Mouse (Mus musculus) forebrain, embryonic 11.5 days (tissue): ENCODE results near the gene Zcwpw1. TPM values are rescaled to one million over a fixed set of nuclear protein-coding genes. Genes with fewer than 3 reads are reported as not detected.

Source experiments
- ATAC-seq: fragments of 200-750 bp; cut with Nextera tagmentation; replicated peaks from 2 replicates; pipeline ENCODE4 v1.8.0; 2017; ENCODE audit warnings: moderate TSS enrichment; ENCODE audit not compliant: low FRiP score
- DNase-seq: peaks from one replicate; pipeline ENCODE4 v3.0.0-alpha.2; 2017; ENCODE audit warnings: low spot score
- H3K27ac ChIP-seq: fragments of 300-500 bp; sonication (generic); 2 replicates; pipeline ENCODE4 v1.5.1; 2014; ENCODE audit warnings: low read depth, low read length
- H3K27me3 ChIP-seq: fragments of 300-500 bp; sonication (generic); 2 replicates; pipeline ENCODE4 v1.6.1; 2014; ENCODE audit warnings: mild to moderate bottlenecking, low read length, mixed read lengths; ENCODE audit not compliant: control insufficient read depth, insufficient read depth
- H3K36me3 ChIP-seq: fragments of 300-500 bp; sonication (generic); 2 replicates; pipeline ENCODE4 v1.6.1; 2014; ENCODE audit warnings: mild to moderate bottlenecking, low read length, moderate library complexity, mixed read lengths; ENCODE audit not compliant: control insufficient read depth, insufficient read depth
- H3K4me1 ChIP-seq: fragments of 300-500 bp; sonication (generic); replicated peaks from 2 replicates; pipeline ENCODE4 v1.6.1; 2014; ENCODE audit warnings: low read length, mixed read lengths; ENCODE audit not compliant: control insufficient read depth, insufficient read depth
- H3K4me2 ChIP-seq: fragments of 300-500 bp; sonication (generic); 2 replicates; pipeline ENCODE4 v1.6.1; 2014; ENCODE audit warnings: low read depth, mild to moderate bottlenecking, low read length, moderate library complexity, mixed read lengths; ENCODE audit not compliant: severe bottlenecking
- H3K4me3 ChIP-seq: fragments of 300-500 bp; sonication (generic); 2 replicates; pipeline ENCODE4 v1.5.1; 2014; ENCODE audit warnings: low read depth, low read length
- H3K9ac ChIP-seq: fragments of 300-500 bp; sonication (generic); 2 replicates; pipeline ENCODE4 v1.6.1; 2014; ENCODE audit warnings: low read length
- H3K9me3 ChIP-seq: fragments of 300-500 bp; sonication (generic); 2 replicates; pipeline ENCODE4 v1.6.1; 2016; ENCODE audit warnings: low read length, mixed read lengths; ENCODE audit not compliant: control insufficient read depth
- WGBS: fragments of 180-500 bp; shearing (Covaris S2); extraction: QIAGEN DNeasy Blood & Tissue Kit; methylation state at CpG from one replicate; pipeline ENCODE4 v1.1.7; 2014; 5-methylcytosine and 5-hydroxymethylcytosine counted together
- polyA plus RNA-seq: library from polyadenylated mRNA; unstranded; fragments of >200 nt; fragmentation: Nextera tagmentation; extraction: Ambion mirVana; gene quantifications from 2 replicates; pipeline ENCODE4 v1.2.1, GENCODE M21; 2014

Gene Zcwpw1
- polyA plus RNA-seq, 1 experiment from 2014 or later: 21.2 TPM

GRCm38 (mm10) chr5:137759971-137760412 is 27.6 kb upstream of the Zcwpw1 start:
- Histone ChIP-seq H3K4me1 (no peaks in the 10 kb centered on the region), H3K27ac (no peak overlapping the region), H3K9me3 (no peaks in the 10 kb centered on the region), H3K27me3 (no peaks in the 10 kb centered on the region), H3K9ac (no peak overlapping the region), H3K4me2 (no peak overlapping the region), H3K4me3 (no peak overlapping the region), H3K36me3 (no peaks in the 10 kb centered on the region; the same call in 1 of the 2 replicates)
- WGBS: 42% methylated on average over 4 of the region's 4 CpGs
- ATAC-seq: 0 out of 2 replicates have a peak, but pooled peaks have one; percentile 47
- DNase-seq: peak; percentile 86

- no peak for DNase-seq
- H3K36me3 ChIP-seq: no peaks in the 10 kb centered on the region
- no peak overlapping the region for H3K9ac ChIP-seq
- 61% methylated on average over 9 of the region's 9 CpGs for WGBS
- ATAC-seq: no peak
- no peak overlapping the region for H3K27ac ChIP-seq
- H3K4me2 ChIP-seq: no peak overlapping the region
- no peaks in the 10 kb centered on the region for H3K27me3 ChIP-seq
- no peaks in the 10 kb centered on the region for H3K4me1 ChIP-seq
- no peak overlapping the region for H3K4me3 ChIP-seq
- no peaks in the 10 kb centered on the region for H3K9me3 ChIP-seq
Observed at GRCm38 (mm10) chr5:137764609-137765340, 22.8 kb upstream of the Zcwpw1 start.

GRCm38 (mm10) chr5:137766270-137766669 is 21.3 kb upstream of the Zcwpw1 start:
- DNase-seq: no peak

GRCm38 (mm10) chr5:137768475-137768874 is 19.1 kb upstream of the Zcwpw1 start:
- Histone ChIP-seq H3K9me3 (no peaks in the 10 kb centered on the region), H3K4me3 (no peak overlapping the region), H3K27me3 (no peaks in the 10 kb centered on the region), H3K27ac (no peak overlapping the region), H3K4me1 (no peaks in the 10 kb centered on the region), H3K4me2 (no peak overlapping the region), H3K36me3 (no peaks in the 10 kb centered on the region), H3K9ac (no peak overlapping the region)
- DNase-seq (no peak), ATAC-seq (0 out of 2 replicates have a peak, but pooled peaks have one; percentile 27)
- 54% methylated on average over 1 of the region's 1 CpGs for WGBS

More at GRCm38 (mm10) chr5:137766270-137766669, 21.3 kb upstream of the Zcwpw1 start:
- Histone ChIP-seq H3K9ac (no peak overlapping the region), H3K27me3 (no peaks in the 10 kb centered on the region), H3K4me3 (no peak overlapping the region), H3K4me1 (no peaks in the 10 kb centered on the region), H3K4me2 (no peak overlapping the region), H3K36me3 (no peaks in the 10 kb centered on the region), H3K9me3 (no peaks in the 10 kb centered on the region), H3K27ac (no peak overlapping the region)
- WGBS: 70% methylated on average over 3 of the region's 3 CpGs
- ATAC-seq: no peak

- H3K27ac ChIP-seq: no peak overlapping the region
- no peaks in the 10 kb centered on the region for H3K9me3 ChIP-seq
- ATAC-seq (no peak), DNase-seq (no peak)
- H3K4me1 ChIP-seq: no peaks in the 10 kb centered on the region
- WGBS: 54% methylated on average over 2 of the region's 2 CpGs
- H3K27me3 ChIP-seq: no peaks in the 10 kb centered on the region
- H3K4me2 ChIP-seq: no peak overlapping the region
- H3K9ac ChIP-seq: no peak overlapping the region
- no peaks in the 10 kb centered on the region for H3K36me3 ChIP-seq
- H3K4me3 ChIP-seq: no peak overlapping the region
Observed at GRCm38 (mm10) chr5:137770709-137771108, 16.9 kb upstream of the Zcwpw1 start.

- H3K9me3 ChIP-seq: no peaks in the 10 kb centered on the region
- ATAC-seq: no peak
Observed at GRCm38 (mm10) chr5:137772755-137773154, 14.8 kb upstream of the Zcwpw1 start.

GRCm38 (mm10) chr5:137775587-137776290 is 11.9 kb upstream of the Zcwpw1 start:
- H3K4me2 ChIP-seq: no peak overlapping the region
- 90% methylated on average over 2 of the region's 2 CpGs for whole genome bisulfite sequencing
- no peak overlapping the region for H3K27ac ChIP-seq
- H3K4me1 ChIP-seq: peaks cover 8% of the 10 kb centered on the region; the same call in 1 of the 2 replicates
- H3K9ac ChIP-seq: no peak overlapping the region
- DNase-seq: peak; percentile 37
- H3K27me3 ChIP-seq: no peaks in the 10 kb centered on the region
- H3K36me3 ChIP-seq: peaks cover 4% of the 10 kb centered on the region; the same call in 1 of the 2 replicates
- H3K4me3 ChIP-seq: no peak overlapping the region
- no peaks in the 10 kb centered on the region for H3K9me3 ChIP-seq
- ATAC-seq: no peak

More at GRCm38 (mm10) chr5:137772755-137773154, 14.8 kb upstream of the Zcwpw1 start:
- no peak overlapping the region for H3K27ac ChIP-seq
- H3K9ac ChIP-seq: no peak overlapping the region
- no peaks in the 10 kb centered on the region for H3K36me3 ChIP-seq
- no peak overlapping the region for H3K4me3 ChIP-seq
- no peaks in the 10 kb centered on the region for H3K27me3 ChIP-seq
- no peaks in the 10 kb centered on the region for H3K4me1 ChIP-seq
- DNase-seq: peak; percentile 21
- no peak overlapping the region for H3K4me2 ChIP-seq

GRCm38 (mm10) chr5:137776408-137776918 is 11.1 kb upstream of the Zcwpw1 start:
- Histone ChIP-seq H3K4me3 (no peak overlapping the region), H3K4me2 (no peak overlapping the region), H3K4me1 (peaks cover 8% of the 10 kb centered on the region; the same call in 1 of the 2 replicates), H3K27me3 (no peaks in the 10 kb centered on the region), H3K9ac (no peak overlapping the region), H3K27ac (no peak overlapping the region), H3K9me3 (no peaks in the 10 kb centered on the region), H3K36me3 (peaks cover 8% of the 10 kb centered on the region; the same call in 1 of the 2 replicates)
- 56% methylated on average over 5 of the region's 5 CpGs for WGBS
- ATAC-seq (no peak), DNase-seq (peak; percentile 46)
